Mouse (Mus musculus) left cerebral cortex, postnatal 36 days (tissue): ENCODE data around the gene Spg11. TPM values are rescaled to one million over a fixed set of nuclear protein-coding genes. Genes with fewer than 3 reads are reported as not detected.

Experiments
- microRNA-seq: library from miRNA; unstranded; fragments of <30 nt; microRNA quantifications from one replicate; pipeline ENCODE4 v1.2.0, GENCODE M21; 2022
- total RNA-seq, 2 experiments: library from RNA; stranded (reverse); gene quantifications; 2 replicates each; pipeline ENCODE4 v1.2.3; 2021

The Spg11 gene
- total RNA-seq, 2 experiments from 2014 or later, result 14.4 to 16.4 TPM

Small RNAs within 50 kb of the gene (microRNA-seq; reads per million reads assigned to microRNA genes)
- not detected for gene Gm47314

Other genes starting within 250 kb of the Spg11 start
- 10 to 100 TPM; 37.6 to 38.1 TPM for gene Ctdspl2, start 162.4 kb downstream of the Spg11 start, total RNA-seq
- under 1 TPM in 1 of 2 experiments, not detected in 1; 0.27 TPM for gene Mageb3, start 162.3 kb downstream of the Spg11 start, total RNA-seq
- gene Eif3j1, start 89.8 kb downstream of the Spg11 start, total RNA-seq, result 10 to 100 TPM; 17.7 to 19.6 TPM
- gene B2m, start 29.3 kb upstream of the Spg11 start, total RNA-seq, result 100 to 1,000 TPM; 108 to 111 TPM
- gene Trim69, start 42.3 kb upstream of the Spg11 start, total RNA-seq, result not detected
- not detected for gene Patl2, start 67.8 kb upstream of the Spg11 start, total RNA-seq
- gene Terb2, start 67.9 kb upstream of the Spg11 start, total RNA-seq, result not detected
- 10 to 100 TPM; 16.6 to 20.0 TPM for gene Sord, start 116.4 kb upstream of the Spg11 start, total RNA-seq
- gene Duox2, start 180.1 kb upstream of the Spg11 start, total RNA-seq, result not detected
- gene Duoxa2, start 180.5 kb upstream of the Spg11 start, total RNA-seq, result not detected
- not detected for gene Duoxa1, start 195.3 kb upstream of the Spg11 start, total RNA-seq
- under 1 TPM in 1 of 2 experiments, not detected in 1; 0.05 TPM for gene Duox1, start 197.3 kb upstream of the Spg11 start, total RNA-seq